Mouse (Mus musculus) retina, adult 2 months (tissue): ENCODE results near the gene Retn.

ENCODE experiments used
- DNase-seq: peaks from one replicate; pipeline ENCODE4 v3.0.0-alpha.2; 2012; ENCODE audit warnings: low read depth, low spot score

The Retn gene

GRCm38 (mm10) chr8:3655526-3655925, at the start of gene Retn:
Gene Retn, plus strand, starts transcription at chr8:3655770.
- DNase-seq, result no peak

DNA sequence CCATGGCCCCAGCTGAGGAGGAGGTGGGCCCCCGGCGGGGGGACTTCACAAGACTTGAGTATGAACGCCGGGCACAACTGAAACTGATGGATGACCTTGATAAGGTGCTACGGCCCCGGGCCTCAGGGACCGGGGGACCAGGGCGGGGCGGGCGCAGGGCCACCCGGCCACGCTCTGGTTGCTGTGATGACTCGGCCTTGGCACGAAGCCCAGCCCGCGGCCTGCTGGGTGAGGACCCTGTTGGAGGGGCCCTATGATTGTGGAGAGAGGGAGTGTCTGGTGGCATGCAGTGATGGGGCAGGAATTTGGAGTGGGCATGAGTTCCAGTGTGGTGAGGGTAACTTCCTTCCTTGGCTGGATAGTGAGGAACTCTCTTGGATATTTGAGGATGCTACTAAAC, 49.0 kb upstream of the Retn start:
- DNase-seq, result no peak

GRCm38 (mm10) chr8:3607822-3608221, 47.7 kb upstream of the Retn start:
- no peak for DNase-seq

GRCm38 (mm10) chr8:3609046-3609815, 46.3 kb upstream of the Retn start:
- DNase-seq, result peak; percentile 73

- DNase-seq, result no peak
These were observed 45.8 kb upstream of the Retn start for GRCm38 (mm10) chr8:3609816-3610150.

- peak; percentile 100 for DNase-seq
These were observed 34.2 kb upstream of the Retn start, which contains the start of the genes Xab2 and Pet100 for GRCm38 (mm10) chr8:3621199-3621970. Gene Xab2, minus strand, starts transcription at chr8:3621316. Gene Pet100, plus strand, starts transcription at chr8:3621548.

GRCm38 (mm10) chr8:3622119-3622518, 33.5 kb upstream of the Retn start:
- DNase-seq, result no peak

GRCm38 (mm10) chr8:3625445-3625844, 30.1 kb upstream of the Retn start, which contains the start of gene Pcp2:
Gene Pcp2, minus strand, starts transcription at chr8:3625545.
- DNase-seq, result no peak

GRCm38 (mm10) chr8:3626971-3627370, 28.6 kb upstream of the Retn start:
- no peak for DNase-seq

- DNase-seq, result no peak
These were observed 27.6 kb upstream of the Retn start for GRCm38 (mm10) chr8:3628014-3628413.

DNA sequence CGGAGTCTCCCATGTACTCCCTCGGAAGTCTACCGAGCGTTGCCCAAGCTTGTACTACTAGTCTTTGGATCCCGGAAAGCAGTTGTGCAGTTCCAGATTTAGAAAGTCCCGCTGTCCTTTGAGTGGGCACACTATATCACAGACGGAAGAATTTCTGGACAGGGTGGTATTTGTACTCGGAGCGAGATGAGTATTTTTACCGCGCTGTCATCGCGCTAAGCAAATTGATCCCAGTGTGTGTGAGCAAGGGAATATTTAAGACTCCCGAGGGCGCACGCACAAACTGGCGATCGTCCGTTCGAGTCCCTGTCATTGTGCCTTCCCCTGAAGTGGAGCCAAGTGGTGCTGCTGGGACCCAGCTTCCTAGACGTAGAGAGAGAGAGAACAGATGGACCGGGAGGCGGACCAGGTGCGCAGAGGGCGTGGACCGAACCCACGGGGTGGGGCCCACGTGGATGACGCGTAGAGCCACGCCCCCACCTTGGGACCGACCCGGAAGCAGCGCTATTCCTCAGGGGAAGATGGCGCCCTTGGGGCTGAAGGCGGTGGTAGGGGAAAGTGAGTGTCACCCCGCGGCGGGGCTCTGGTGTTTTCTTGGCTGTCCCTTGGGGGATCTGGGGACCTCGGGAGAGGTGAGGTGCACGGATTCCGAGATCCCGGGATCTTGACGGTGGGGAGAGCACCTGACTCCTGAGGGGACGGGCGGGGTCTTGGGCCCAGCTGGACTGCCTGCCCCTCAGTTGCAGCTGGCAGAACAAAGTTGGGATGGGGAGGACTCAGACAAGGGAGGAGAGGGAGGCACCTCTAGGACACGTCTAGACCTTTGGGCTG, 24.7 kb upstream of the Retn start, which contains the start of gene Stxbp2:
Gene Stxbp2, plus strand, starts transcription at position 309 of the 831 bp plus-strand sequence.
- DNase-seq, result peak; percentile 66

GRCm38 (mm10) chr8:3631478-3631875, 24.1 kb upstream of the Retn start:
- no peak for DNase-seq

- DNase-seq, result no peak
These were observed 9.8 kb upstream of the Retn start for GRCm38 (mm10) chr8:3645804-3646203.

DNA sequence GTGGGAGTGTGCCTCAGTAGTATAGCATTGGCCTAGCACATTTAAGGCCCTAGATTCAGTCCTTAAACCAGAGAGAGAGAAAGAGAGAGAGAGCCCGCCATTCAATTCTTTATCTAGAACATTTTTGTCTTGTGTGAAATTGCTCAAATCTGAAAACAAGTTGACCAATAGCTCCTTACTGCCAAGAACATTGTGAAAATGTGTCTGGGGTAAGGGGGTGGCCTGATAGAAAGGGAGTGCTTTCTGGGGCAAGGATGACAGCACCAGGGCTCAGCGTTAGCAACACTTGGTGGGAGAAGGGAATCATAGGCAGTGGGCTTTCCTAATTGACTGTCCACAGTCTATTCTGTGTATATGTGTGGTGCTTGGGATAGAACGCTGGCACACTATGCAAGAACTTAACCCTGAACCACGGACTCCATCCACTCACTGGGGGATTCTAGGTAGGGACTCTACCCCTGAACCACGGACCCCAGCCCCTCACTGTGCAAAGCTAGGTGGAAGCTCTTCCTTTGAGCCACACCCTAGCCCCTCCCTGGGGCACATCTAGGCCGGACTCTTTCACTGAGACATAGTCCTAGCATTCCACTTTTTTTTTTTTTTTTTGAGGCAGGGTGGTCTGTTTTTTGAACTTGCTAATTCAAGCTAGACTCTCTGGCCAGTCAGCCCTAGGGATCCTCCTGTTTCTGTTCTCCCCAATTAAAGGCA, 8.6 kb upstream of the Retn start:
- no peak for DNase-seq

GRCm38 (mm10) chr8:3647561-3647960, 8.0 kb upstream of the Retn start:
- no peak for DNase-seq

GRCm38 (mm10) chr8:3648268-3648667, 7.3 kb upstream of the Retn start:
- no peak for DNase-seq

DNA sequence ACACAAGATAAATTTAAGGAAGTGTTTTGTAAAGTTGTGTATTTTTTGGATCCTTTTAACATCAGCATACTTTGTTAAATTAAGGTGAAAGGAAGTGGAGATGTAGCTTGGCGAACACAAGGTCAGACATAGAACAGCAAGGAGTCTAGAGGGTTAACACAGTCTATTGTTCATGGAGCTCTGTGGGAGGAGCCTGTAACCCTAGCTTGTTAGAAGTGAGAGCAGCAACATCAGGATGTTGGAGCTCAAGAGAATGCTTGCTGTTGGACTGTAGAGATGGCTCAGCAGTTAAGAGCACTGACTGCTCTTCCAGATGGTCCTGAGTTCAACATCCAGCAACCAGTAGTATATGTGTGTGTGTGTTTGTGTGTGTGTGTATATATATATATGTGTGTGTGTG, 6.6 kb upstream of the Retn start:
- DNase-seq, result no peak

- no peak for DNase-seq
These were observed 2.7 kb upstream of the Retn start for GRCm38 (mm10) chr8:3652845-3653244.

- no peak for DNase-seq
These were observed 653 bp upstream of the Retn start for GRCm38 (mm10) chr8:3654726-3655508.

DNA sequence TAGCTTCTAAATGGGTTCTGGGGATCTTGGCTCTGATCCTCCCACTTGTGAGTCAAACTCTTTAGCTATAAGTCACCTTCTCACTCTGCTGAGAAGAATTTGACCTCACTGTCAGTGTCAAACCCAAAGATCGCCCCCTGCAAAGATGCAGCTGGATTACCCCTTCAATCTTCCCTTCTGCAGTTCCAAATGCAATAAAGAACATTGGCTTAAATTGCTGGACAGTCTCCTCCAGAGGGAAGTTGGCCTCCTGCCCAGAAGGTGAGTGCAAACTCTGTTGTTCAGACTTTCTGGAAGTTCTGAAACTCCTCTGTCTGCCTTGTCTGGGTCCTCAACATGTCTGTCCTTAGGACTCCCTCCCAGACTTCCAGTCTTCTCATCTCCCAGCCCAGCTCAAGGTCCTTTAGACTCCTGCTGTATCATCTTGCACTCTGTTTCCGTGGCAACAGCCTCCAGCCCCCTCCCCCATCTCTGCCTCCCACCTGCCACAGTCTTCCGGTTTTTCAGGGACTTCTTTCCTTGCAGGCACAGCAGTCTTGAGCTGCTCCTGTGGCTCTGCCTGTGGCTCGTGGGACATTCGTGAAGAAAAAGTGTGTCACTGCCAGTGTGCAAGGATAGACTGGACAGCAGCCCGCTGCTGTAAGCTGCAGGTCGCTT, 1.3 kb downstream of the Retn start:
- DNase-seq, result no peak
